Mouse (Mus musculus) bone marrow, adult 2 months (tissue): ENCODE measurements at regions not wholly inside any gene's neighbourhood (a gene's known extent, or its start where the extent isn't known, plus 50 kb on each side); places are given as distances from the start of the nearest gene placed in this dataset.

Source experiments
- H3K27ac ChIP-seq: fragments of 200-500 bp; 2 replicates; pipeline ENCODE4 v1.5.1; 2012; ENCODE audit warnings: low read depth, mild to moderate bottlenecking, control low read depth, inconsistent platforms, low read length; ENCODE audit not compliant: control insufficient read depth, poor library complexity, insufficient read depth
- H3K4me1 ChIP-seq: fragments of 200-500 bp; 2 replicates; pipeline ENCODE4 v1.6.1; 2011; ENCODE audit warnings: low read length; ENCODE audit not compliant: control insufficient read depth, insufficient read depth
- H3K4me3 ChIP-seq: fragments of 200-500 bp; replicated peaks from 2 replicates; pipeline ENCODE3; 2011; ENCODE audit warnings: mild to moderate bottlenecking, low read depth, low read length, control low read depth; ENCODE audit not compliant: control insufficient read depth
- CTCF ChIP-seq: fragments of 200-500 bp; IDR thresholded peaks from 2 replicates; pipeline ENCODE4 v1.5.1; 2011; ENCODE audit warnings: low read length, control low read depth; ENCODE audit not compliant: control insufficient read depth, insufficient read depth
- POLR2A ChIP-seq: fragments of 200-500 bp; IDR thresholded peaks from 2 replicates; pipeline ENCODE4 v1.6.1; 2011; ENCODE audit warnings: low read depth, mild to moderate bottlenecking, control low read depth, low read length, borderline replicate concordance; ENCODE audit not compliant: control insufficient read depth
- WGBS: fragments of 180-500 bp; shearing (Covaris S2); methylation state at CpG from one replicate; pipeline ENCODE4 v1.1.7; 2018; 5-methylcytosine and 5-hydroxymethylcytosine counted together

GRCm38 (mm10) chr17:9893966-9894365 is 224.4 kb upstream of the Pabpc6 start:
- H3K4me3 ChIP-seq: no peak overlapping the region
- 0 out of 2 replicates have a peak, but pooled peaks have one; percentile 12 for TF ChIP-seq CTCF
- TF ChIP-seq POLR2A: no peak
- H3K27ac ChIP-seq: no peak overlapping the region
- WGBS: 50% methylated on average over 6 of the region's 6 CpGs
- H3K4me1 ChIP-seq: no peaks in the 10 kb centered on the region

GRCm38 (mm10) chr17:9892776-9893175 is 223.3 kb upstream of the Pabpc6 start:
- 82% methylated on average over 5 of the region's 5 CpGs for WGBS
- H3K4me1 ChIP-seq: no peaks in the 10 kb centered on the region
- no peak for TF ChIP-seq POLR2A
- no peak for TF ChIP-seq CTCF
- no peak overlapping the region for H3K4me3 ChIP-seq
- H3K27ac ChIP-seq: no peak overlapping the region

- Histone ChIP-seq H3K27ac (no peak overlapping the region), H3K4me3 (no peak overlapping the region), H3K4me1 (no peaks in the 10 kb centered on the region)
- 86% methylated on average over 9 of the region's 9 CpGs for WGBS
- no peak for TF ChIP-seq CTCF
- TF ChIP-seq POLR2A: no peak
These were observed 222.6 kb upstream of the Pabpc6 start for GRCm38 (mm10) chr17:9892141-9892540.

- WGBS: 81% methylated on average over 4 of the region's 4 CpGs
- H3K4me3 ChIP-seq: no peak overlapping the region
- no peak overlapping the region for H3K27ac ChIP-seq
- H3K4me1 ChIP-seq: no peaks in the 10 kb centered on the region
- TF ChIP-seq CTCF: no peak
These were observed 219.0 kb upstream of the Pabpc6 start for GRCm38 (mm10) chr17:9888494-9888893.

GRCm38 (mm10) chr17:9885110-9885509 is 215.6 kb upstream of the Pabpc6 start:
- no peak for TF ChIP-seq POLR2A
- TF ChIP-seq CTCF: no peak
- H3K4me1 ChIP-seq: no peaks in the 10 kb centered on the region
- WGBS: 29% methylated on average over 7 of the region's 7 CpGs
- H3K27ac ChIP-seq: no peak overlapping the region
- H3K4me3 ChIP-seq: no peak overlapping the region

GRCm38 (mm10) chr17:9882639-9883226 is 213.2 kb upstream of the Pabpc6 start:
- WGBS: 84% methylated on average over 9 of the region's 9 CpGs

GRCm38 (mm10) chr17:9879556-9880206 is 210.2 kb upstream of the Pabpc6 start:
- Histone ChIP-seq H3K27ac (no peak overlapping the region), H3K4me3 (no peak overlapping the region), H3K4me1 (no peaks in the 10 kb centered on the region)
- 87% methylated on average over 12 of the region's 12 CpGs for WGBS
- TF ChIP-seq CTCF (no peak), POLR2A (no peak)

More at GRCm38 (mm10) chr17:9882639-9883226, 213.2 kb upstream of the Pabpc6 start:
- no peak overlapping the region for H3K27ac ChIP-seq
- no peak for TF ChIP-seq CTCF
- no peak for TF ChIP-seq POLR2A
- H3K4me3 ChIP-seq: no peak overlapping the region
- H3K4me1 ChIP-seq: no peaks in the 10 kb centered on the region

GRCm38 (mm10) chr17:9873695-9874094 is 204.2 kb upstream of the Pabpc6 start:
- TF ChIP-seq POLR2A (no peak), CTCF (no peak)
- Histone ChIP-seq H3K27ac (no peak overlapping the region), H3K4me1 (no peaks in the 10 kb centered on the region), H3K4me3 (no peak overlapping the region)
- 84% methylated on average over 10 of the region's 10 CpGs for WGBS
